Mouse (Mus musculus): ENCODE results near the gene Ctnna3. TPM values are rescaled to one million over a fixed set of nuclear protein-coding genes. Genes with fewer than 3 reads are reported as not detected.
"Not testable (repeated sequence)": the region's sequence is repeated elsewhere in the genome, so short reads cannot be mapped to it uniquely, and the experiment has no call there.

Gene Ctnna3
- polyA plus RNA-seq, 1 experiment from 2014 or later: 0.03 TPM

- ATAC-seq (ENCODE audit: insufficient read depth): no peak
- Histone ChIP-seq H3K27ac (replicated peaks) (no peak overlapping the region), H3K9me3 (replicated peaks) (no peaks in the 10 kb centered on the region), H3K4me2 (no peak overlapping the region), H3K9ac (no peak overlapping the region), H3K27me3 (no peaks in the 10 kb centered on the region), H3K36me3 (replicated peaks) (no peaks in the 10 kb centered on the region), H3K4me1 (replicated peaks) (no peaks in the 10 kb centered on the region), H3K4me3 (replicated peaks) (no peak overlapping the region)
- WGBS (ENCODE audit: insufficient replicate concordance): 62% methylated on average over 7 of the region's 7 CpGs
Measured at GRCm38 (mm10) chr10:64940975-64941374, 1511.1 kb downstream of the Ctnna3 start.

DNA sequence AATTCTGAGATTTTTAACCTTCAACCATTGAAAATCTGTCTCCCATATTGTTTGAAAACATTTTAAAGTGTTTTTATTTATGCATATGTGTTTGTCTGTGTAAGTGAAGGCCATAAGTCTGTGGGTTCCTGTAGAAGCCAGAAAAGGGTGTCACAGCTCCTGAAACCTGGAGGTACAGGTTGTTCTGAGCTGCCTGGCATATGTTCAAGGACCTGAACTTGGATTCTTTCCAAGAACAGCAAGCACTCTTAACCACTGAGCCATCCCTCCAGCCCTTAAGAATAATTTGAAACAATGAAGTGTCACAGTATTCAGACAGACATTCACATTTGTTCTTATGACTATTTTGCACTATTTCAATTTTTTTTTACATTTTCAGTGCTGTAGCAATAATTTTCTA is 1528.5 kb downstream of the Ctnna3 start:
- Histone ChIP-seq H3K27me3 (no peaks in the 10 kb centered on the region), H3K9ac (no peak overlapping the region), H3K4me2 (no peak overlapping the region), H3K9me3 (replicated peaks) (no peaks in the 10 kb centered on the region), H3K4me1 (replicated peaks) (no peaks in the 10 kb centered on the region), H3K36me3 (replicated peaks) (no peaks in the 10 kb centered on the region), H3K27ac (replicated peaks) (no peak overlapping the region), H3K4me3 (replicated peaks) (no peak overlapping the region)
- ATAC-seq (ENCODE audit: insufficient read depth): no peak

DNA sequence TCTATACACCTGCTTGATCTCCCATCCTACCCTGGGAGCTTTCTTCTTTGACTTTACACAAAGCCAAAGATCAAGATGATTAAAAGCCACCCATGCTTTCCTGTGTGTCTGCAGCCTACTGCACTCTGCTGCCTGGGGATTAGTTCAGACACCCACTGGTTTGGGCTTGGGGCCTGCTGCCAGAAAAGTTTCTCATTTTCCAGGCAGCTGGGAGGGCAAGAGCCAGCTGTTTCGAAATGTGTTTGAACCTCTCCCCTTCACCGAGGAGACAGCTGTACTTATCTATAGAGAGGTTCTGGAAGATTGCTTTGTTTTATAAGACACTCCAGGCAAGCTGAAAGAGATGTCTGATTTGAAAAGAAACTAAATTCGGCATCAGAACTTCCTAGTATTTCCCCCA is 1563.0 kb downstream of the Ctnna3 start:
- Histone ChIP-seq H3K4me3 (replicated peaks) (no peak overlapping the region), H3K27ac (replicated peaks) (no peak overlapping the region), H3K36me3 (replicated peaks) (no peaks in the 10 kb centered on the region), H3K9me3 (replicated peaks) (no peaks in the 10 kb centered on the region), H3K4me2 (no peak overlapping the region), H3K9ac (no peak overlapping the region), H3K27me3 (no peaks in the 10 kb centered on the region), H3K4me1 (replicated peaks) (no peaks in the 10 kb centered on the region)
- no peak for ATAC-seq (ENCODE audit: insufficient read depth)
- WGBS (ENCODE audit: insufficient replicate concordance): 37% methylated on average over 3 of the region's 3 CpGs

DNA sequence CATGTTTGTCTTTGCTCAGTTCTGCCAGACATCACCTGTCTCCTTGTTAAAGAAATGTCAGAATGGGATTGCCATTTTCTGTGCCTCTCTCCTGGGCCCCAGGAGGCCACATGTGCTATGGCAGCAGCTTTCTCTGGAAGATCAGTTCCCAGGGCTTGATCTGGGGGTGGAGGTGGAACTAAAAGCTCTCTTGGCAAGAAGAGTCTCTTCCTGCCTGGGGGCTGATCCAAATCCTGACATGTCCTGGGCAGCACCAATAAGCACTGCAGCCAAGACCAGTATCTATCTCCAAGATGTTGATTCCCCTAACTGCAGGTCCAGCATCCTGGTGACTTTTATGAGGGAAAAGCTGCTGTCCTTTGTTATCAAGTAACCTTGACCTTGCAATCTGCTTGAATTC is 1583.6 kb downstream of the Ctnna3 start:
- Histone ChIP-seq H3K9ac (no peak overlapping the region), H3K4me2 (no peak overlapping the region), H3K4me1 (replicated peaks) (no peaks in the 10 kb centered on the region), H3K27ac (replicated peaks) (no peak overlapping the region), H3K27me3 (no peaks in the 10 kb centered on the region), H3K4me3 (replicated peaks) (no peak overlapping the region), H3K36me3 (replicated peaks) (no peaks in the 10 kb centered on the region), H3K9me3 (replicated peaks) (no peaks in the 10 kb centered on the region)
- no peak for ATAC-seq (ENCODE audit: insufficient read depth)

DNA sequence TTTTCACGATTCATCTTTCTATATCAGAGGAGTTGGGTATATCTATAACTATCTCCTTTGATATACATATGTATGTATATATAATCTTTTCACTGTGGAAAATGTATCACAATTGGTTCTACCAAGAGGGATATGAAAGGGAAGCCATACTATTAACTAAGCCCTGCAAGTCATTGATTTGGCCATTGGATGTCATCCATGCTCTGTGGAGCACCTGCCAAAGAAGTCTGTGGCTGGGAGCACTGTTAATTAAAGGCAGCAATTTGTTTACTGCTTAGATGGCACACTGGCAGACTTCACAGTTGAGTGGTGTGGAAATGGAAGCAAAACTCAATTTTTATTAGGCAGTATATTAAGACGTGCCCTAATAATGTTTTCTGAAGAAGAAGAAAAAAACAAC is 1592.8 kb downstream of the Ctnna3 start:
- H3K9me3 ChIP-seq (replicated peaks): no peaks in the 10 kb centered on the region
- ATAC-seq (ENCODE audit: insufficient read depth): no peak
- no peak overlapping the region for H3K4me2 ChIP-seq
- no peaks in the 10 kb centered on the region for H3K4me1 ChIP-seq (replicated peaks)
- H3K36me3 ChIP-seq (replicated peaks): no peaks in the 10 kb centered on the region
- no peak overlapping the region for H3K4me3 ChIP-seq (replicated peaks)
- WGBS (ENCODE audit: insufficient replicate concordance): 58% methylated on average over 2 of the region's 2 CpGs
- no peak overlapping the region for H3K27ac ChIP-seq (replicated peaks)
- H3K27me3 ChIP-seq: no peaks in the 10 kb centered on the region
- H3K9ac ChIP-seq: no peak overlapping the region

DNA sequence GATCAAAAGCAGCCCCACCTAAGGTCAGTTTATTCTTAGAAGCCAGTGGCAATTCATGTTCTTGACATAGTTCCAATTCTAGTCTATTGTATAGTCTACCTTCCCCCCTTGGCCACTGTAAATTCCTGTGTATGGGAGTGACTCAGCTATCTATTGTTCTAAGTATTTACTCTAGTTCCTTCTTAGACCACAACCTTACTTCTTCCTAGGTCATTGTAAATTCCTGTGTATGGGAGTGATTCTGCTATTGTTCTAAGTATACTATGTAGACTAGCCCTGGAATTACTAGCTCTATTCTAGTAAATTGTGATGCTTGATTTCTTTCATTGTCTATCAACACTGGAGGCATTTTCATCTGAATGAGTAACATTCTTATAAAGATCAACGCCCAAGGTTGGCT is 1603.6 kb downstream of the Ctnna3 start:
- not testable (repeated sequence) for H3K4me3 ChIP-seq (replicated peaks); H3K9ac ChIP-seq; ATAC-seq (ENCODE audit: insufficient read depth); H3K27ac ChIP-seq (replicated peaks); H3K9me3 ChIP-seq (replicated peaks); H3K4me1 ChIP-seq (replicated peaks); H3K36me3 ChIP-seq (replicated peaks); H3K4me2 ChIP-seq; H3K27me3 ChIP-seq
- WGBS (ENCODE audit: insufficient replicate concordance): 63% methylated on average over 1 of the region's 1 CpGs

Other genes starting within 250 kb of the Ctnna3 start
- gene Mypn, start 226.1 kb upstream of the Ctnna3 start, polyA plus RNA-seq (2015; fragmentation: Nextera tagmentation; extraction: Ambion mirVana): 0.21 and 0.30 TPM in 2 replicates
- 26.8 and 31.3 TPM in 2 replicates for gene Herc4, start 186.3 kb upstream of the Ctnna3 start, polyA plus RNA-seq (2015; fragmentation: Nextera tagmentation; extraction: Ambion mirVana)
- 3.1 and 3.5 TPM in 2 replicates for gene Sirt1, start 48.4 kb upstream of the Ctnna3 start, polyA plus RNA-seq (2015; fragmentation: Nextera tagmentation; extraction: Ambion mirVana)
- 14.8 and 16.7 TPM in 2 replicates for gene Dnajc12, start 47.7 kb upstream of the Ctnna3 start, polyA plus RNA-seq (2015; fragmentation: Nextera tagmentation; extraction: Ambion mirVana)
- gene Gm7075, start 8.3 kb upstream of the Ctnna3 start, polyA plus RNA-seq (2015; fragmentation: Nextera tagmentation; extraction: Ambion mirVana): not detected in 2 replicates

Data from liver, embryonic 15.5 days (tissue).